Mouse (Mus musculus) thymus, postnatal 25 days (tissue): ENCODE results near the gene Cmss1.

Experiments used
- DNase-seq: peaks from one replicate; pipeline ENCODE4 v3.0.0; 2022

The Cmss1 gene

GRCm38 (mm10) chr16:57509099-57509498, 97.6 kb downstream of the Cmss1 start:
- no peak for DNase-seq

GRCm38 (mm10) chr16:57508351-57508750, 98.3 kb downstream of the Cmss1 start:
- DNase-seq: no peak

- no peak for DNase-seq
These were observed 100.5 kb downstream of the Cmss1 start for GRCm38 (mm10) chr16:57506133-57506532.

- no peak for DNase-seq
These were observed 101.9 kb downstream of the Cmss1 start for GRCm38 (mm10) chr16:57504728-57505127.

- DNase-seq: no peak
These were observed 103.9 kb downstream of the Cmss1 start for GRCm38 (mm10) chr16:57502761-57503160.

- no peak for DNase-seq
These were observed 104.4 kb downstream of the Cmss1 start for GRCm38 (mm10) chr16:57502230-57502629.

- DNase-seq: no peak
These were observed 105.8 kb downstream of the Cmss1 start for GRCm38 (mm10) chr16:57500851-57501250.

GRCm38 (mm10) chr16:57496437-57497173, 110.1 kb downstream of the Cmss1 start:
- DNase-seq: no peak

GRCm38 (mm10) chr16:57495476-57496203, 111.0 kb downstream of the Cmss1 start:
- DNase-seq: peak; percentile 14

- no peak for DNase-seq
These were observed 114.8 kb downstream of the Cmss1 start for GRCm38 (mm10) chr16:57491853-57492252.

GRCm38 (mm10) chr16:57490691-57491090, 116.0 kb downstream of the Cmss1 start:
- no peak for DNase-seq

GRCm38 (mm10) chr16:57488661-57489060, 118.0 kb downstream of the Cmss1 start:
- DNase-seq: no peak

- no peak for DNase-seq
These were observed 120.4 kb downstream of the Cmss1 start for GRCm38 (mm10) chr16:57486266-57486665.

GRCm38 (mm10) chr16:57485265-57485664, 121.4 kb downstream of the Cmss1 start:
- no peak for DNase-seq

- DNase-seq: no peak
These were observed 122.4 kb downstream of the Cmss1 start for GRCm38 (mm10) chr16:57484043-57484795.

GRCm38 (mm10) chr16:57483503-57483902, 123.2 kb downstream of the Cmss1 start:
- no peak for DNase-seq

GRCm38 (mm10) chr16:57482911-57483310, 123.8 kb downstream of the Cmss1 start:
- no peak for DNase-seq

- DNase-seq: no peak
These were observed 124.4 kb downstream of the Cmss1 start for GRCm38 (mm10) chr16:57482264-57482663.

GRCm38 (mm10) chr16:57479776-57480175, 126.9 kb downstream of the Cmss1 start:
- DNase-seq: no peak

GRCm38 (mm10) chr16:57478451-57478850, 128.2 kb downstream of the Cmss1 start:
- DNase-seq: no peak

- DNase-seq: no peak
These were observed 133.1 kb downstream of the Cmss1 start for GRCm38 (mm10) chr16:57473415-57474085.

GRCm38 (mm10) chr16:57471071-57471470, 135.6 kb downstream of the Cmss1 start:
- no peak for DNase-seq

GRCm38 (mm10) chr16:57470286-57470830, 136.3 kb downstream of the Cmss1 start:
- peak; percentile 23 for DNase-seq
